Mouse (Mus musculus) lung, postnatal 0 days (tissue): ENCODE measurements around the gene Slc46a3.

Source experiments
- CTCF ChIP-seq: IDR thresholded peaks from 2 replicates; pipeline ENCODE4 v1.5.1; 2016; ENCODE audit warnings: antibody characterized with exemption, mild to moderate bottlenecking
- EP300 ChIP-seq: IDR thresholded peaks from 2 replicates; pipeline ENCODE4 v1.6.1; 2016; ENCODE audit warnings: antibody characterized with exemption, mild to moderate bottlenecking, control low read depth

DNA sequence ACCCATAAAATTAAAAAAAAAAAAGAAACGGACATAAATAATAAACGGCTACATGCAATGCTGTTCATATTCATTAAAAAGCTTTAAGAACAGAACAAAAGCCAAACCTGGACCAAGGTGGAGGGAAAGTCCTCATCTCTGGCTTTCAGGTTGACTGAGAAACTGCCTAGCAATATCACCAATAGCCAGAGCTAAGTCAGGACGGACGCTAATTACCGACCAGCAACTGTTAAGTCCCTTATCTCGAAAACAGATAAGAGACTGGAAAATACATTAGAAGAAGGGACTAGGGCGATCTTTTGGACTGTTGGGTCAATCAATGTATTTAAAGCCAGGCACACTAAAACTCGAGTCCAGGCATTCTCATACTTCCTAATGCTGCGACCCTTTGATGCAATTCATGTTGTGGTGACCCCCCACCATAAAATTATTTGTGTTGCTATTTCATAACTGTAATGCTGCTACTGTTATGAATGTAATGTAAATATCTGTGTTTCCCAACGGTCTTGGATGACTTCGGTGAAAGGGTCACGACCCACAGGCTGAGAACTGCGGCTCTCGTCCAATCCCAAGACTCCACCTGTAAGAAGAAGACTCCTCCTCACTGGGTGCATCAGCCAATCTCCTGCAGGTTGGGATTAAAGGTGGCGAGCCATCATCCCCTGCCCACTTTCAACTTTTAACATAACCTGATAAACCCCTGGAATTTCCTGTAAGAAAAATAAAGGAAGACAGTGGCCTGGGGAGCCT is 7.6 kb upstream of the Slc46a3 start:
- TF ChIP-seq CTCF (no peak), EP300 (no peak)
